Mouse (Mus musculus) C2C12 (cell line): ENCODE data around the gene Gm20388.

Source experiments
- CTCF ChIP-seq: IDR thresholded peaks from one replicate; pipeline ENCODE4 v1.5.1; 2011; ENCODE audit not compliant: control insufficient read depth, insufficient read depth, insufficient read length
- USF1 ChIP-seq: IDR thresholded peaks from one replicate; pipeline ENCODE4 v1.6.1; 2011; ENCODE audit warnings: low read depth, mild to moderate bottlenecking, control low read depth, moderate library complexity

GRCm38 (mm10) chr8:120647532-120647931 is 736.9 kb downstream of the Gm20388 start, which contains the start of gene 1190005I06Rik:
- TF ChIP-seq CTCF: no peak
- TF ChIP-seq USF1: no peak
